Mouse (Mus musculus) induced T-regulatory cell, adult 2 months (primary cell): ENCODE results near the gene Prr15l.
A peak's percentile ranks its signal among the peaks of the same experiment; 100 is the strongest.

Source experiments
- DNase-seq: peaks from one replicate; pipeline ENCODE4 v3.0.0-alpha.2; 2012; ENCODE audit warnings: low read depth

Gene Prr15l

DNA sequence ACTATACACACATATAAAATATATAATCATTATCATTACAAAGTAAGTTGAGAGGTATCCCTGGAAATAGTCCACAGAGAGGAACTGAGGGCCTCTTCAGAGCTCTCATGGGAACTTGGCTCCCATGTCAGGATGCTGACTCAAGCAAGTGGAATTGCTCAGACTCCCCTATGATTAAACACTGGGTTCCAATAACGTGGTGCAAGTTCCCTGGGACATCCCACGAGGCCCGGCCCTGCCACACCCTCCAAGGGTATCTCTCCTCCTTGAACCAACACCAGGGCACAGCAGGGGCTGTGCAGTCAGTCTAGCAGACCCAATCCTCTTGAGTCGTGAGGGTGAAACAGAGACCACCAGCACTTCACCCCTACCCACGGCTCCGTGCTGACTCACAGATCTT is 8.9 kb upstream of the Prr15l start:
- DNase-seq, result no peak

DNA sequence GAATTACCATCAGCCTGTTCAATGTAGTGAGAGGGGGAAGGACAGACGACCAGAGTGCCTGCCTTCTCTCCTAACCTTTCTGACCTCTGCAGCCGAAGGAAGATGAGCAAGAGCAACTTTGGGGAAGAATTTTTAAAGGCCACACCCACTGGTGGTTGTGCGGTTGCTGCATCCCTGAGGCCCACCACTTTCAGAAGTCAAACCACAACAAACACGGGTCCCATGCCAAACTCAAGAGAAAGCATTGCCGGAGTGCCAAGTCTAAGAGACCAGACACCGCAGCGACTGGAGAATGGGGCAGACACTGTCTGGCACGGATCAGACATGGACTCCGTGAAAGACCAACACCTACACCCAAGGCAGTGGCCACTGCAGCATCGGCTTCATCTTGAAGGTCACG is 3.0 kb upstream of the Prr15l start:
- peak; percentile 27 for DNase-seq

DNA sequence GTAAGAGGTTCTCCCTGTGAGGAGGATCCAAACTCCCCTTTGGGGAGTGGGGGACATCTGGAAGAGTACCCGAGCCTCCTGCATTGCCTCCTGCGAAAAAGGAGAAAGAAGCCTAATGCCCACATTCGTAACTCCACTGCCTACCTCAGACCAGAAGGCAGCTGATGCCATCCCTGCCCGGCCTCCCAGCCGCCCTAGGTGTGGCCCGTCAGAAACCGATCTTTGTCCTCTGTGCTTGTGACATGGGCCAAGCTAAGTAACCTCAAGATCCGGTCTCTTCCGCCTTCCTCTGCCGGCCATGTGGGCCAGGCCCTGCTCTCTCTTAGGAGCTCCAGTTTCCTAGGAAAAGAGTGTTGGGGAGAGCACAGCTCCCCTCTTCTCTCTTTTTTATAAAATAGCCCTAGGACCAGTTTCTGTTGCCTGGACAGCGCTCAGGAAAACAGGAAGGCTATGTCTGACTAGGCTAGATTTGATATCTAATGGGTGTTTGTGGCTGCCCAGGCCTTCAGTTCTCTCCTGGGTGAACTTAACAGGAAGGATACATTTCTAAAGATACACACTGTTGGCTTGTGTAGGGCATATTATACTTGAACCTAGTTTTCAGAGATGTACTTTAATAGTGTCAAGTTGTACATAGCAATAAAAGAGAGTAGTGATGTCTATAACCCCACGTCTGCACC is 2.3 kb upstream of the Prr15l start:
- no peak for DNase-seq

DNA sequence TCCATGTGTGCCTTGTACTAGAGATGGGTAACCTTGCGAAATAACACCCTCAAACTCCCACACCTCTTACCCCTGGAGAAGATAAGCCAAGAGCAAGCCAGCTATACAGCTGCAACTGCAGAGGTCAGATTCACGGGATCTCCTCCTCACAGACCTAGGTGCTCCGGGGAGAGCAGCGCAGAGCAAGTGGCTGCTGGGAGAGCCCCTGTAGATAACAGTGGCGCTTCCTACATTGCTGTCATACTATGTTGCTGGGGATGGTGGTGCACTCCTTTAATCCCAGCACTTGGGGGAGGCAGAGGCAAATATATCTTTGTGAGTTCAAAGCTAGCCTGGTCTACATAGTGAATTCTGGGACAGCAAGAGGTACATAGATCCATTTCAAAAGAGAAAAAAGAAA is 1.3 kb upstream of the Prr15l start:
- no peak for DNase-seq

DNA sequence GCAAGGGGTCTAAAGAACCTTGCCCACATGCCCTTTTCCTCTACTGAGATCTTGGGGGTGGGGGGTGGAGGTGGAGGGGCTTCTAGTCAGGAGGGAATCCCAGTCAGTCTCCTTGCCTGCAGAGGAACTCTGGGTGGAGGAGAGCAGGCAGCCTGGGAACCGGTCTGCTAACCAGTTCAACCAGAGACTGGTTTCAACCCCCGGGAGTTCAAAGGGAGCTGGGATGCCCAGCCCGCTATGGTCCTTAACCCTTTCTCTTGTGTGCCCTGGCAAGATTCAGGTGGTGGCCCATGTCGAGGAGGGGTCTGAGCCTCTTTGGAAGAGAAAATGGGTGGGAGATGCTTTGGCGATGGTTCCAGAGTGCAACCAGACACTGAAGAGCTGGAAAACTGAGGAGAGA is 787 bp downstream of the Prr15l start:
- DNase-seq, result no peak

DNA sequence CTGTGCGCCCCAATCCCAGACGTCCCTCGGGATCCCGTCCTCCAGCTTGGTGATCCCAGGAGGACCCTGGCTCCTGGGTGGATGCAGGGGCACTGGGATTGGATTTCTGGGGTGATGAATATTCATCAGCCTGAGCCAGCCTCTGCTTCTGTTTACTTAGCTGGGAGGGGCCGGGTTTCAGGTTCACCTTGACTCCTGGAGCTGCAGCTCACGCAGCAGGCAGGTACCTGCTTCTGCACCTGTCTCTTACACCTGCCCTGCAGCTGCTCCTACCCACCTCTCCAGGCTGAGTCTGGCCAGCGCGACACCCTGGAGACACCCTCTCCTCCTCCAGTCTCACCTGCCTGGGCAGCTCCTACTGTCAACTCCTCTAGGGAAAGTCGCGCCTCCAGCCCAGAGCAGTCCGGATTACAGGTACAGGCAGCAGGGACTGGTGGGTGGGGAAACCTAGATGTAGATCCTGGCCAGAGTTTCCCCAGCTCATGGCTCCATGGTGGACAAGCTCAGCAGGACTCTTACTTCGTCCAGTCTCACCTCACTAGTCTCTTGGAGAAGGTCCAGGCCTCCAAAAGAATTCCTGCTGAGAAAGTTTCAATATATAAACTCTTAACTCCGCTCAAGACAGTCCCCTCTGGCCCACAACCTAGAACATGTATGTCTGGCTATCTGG is 1.3 kb downstream of the Prr15l start:
- no peak for DNase-seq

DNA sequence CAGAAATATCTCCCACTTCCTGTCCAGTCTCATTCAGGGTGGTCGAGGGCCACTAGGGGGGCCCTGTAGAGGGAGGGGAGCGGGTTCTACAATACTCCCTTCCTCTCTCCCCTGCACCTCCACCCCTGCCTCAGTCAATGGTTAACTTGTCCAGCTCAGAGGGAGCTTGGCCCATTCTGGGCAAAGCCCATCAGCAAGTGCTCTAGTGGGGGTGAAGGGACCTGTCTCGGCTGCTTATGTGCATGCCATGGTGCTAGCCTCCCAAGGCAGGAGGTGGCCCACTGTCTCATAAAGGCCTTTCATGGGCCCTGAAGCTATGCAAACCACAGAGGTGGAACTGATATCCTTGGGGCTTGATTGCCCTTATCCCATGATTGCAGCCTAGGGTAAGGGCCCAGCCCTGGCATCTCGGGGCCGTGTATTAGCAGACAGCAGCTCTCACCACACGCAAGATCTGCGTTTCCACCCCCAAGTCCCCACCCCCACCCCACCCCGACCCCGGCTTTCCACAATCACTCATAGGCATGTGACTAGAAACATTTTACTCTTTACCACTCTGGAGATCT is 1.9 kb downstream of the Prr15l start:
- DNase-seq, result no peak

DNA sequence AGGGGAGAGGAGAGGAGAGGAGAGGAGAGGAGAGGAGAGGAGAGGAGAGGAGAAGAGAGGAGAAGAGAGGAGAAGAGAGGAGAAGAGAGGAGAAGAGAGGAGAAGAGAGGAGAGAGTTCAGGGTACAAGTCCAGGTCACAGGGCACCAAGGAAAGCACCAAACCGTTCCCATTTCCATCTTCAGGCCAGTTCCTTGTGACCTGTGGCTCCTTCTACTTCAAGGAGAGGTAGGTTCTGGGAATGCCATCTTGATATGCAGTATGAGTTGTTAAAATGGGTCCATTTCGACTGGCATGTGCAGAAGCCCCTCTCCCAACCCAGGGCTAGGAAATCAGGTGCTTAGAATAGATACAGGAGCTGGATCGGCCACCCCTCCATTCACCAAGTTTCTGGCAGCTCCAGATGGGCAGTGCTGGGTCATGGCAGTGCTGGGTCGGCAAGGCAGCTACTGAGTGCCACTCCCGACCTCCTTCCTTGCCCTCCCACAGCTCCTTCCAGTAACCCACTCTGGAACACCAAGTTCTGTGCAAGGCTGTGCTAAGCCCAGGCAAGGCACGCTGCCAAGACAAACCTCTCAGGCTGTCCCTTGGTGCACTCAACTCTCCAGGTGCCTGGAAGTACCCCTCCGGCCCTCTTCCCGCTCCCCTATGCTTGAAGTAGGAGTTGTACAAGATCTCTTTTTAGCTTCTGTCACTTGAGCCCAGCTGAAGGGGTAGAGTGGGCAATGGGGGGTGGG is 3.6 kb downstream of the Prr15l start:
- no peak for DNase-seq

DNA sequence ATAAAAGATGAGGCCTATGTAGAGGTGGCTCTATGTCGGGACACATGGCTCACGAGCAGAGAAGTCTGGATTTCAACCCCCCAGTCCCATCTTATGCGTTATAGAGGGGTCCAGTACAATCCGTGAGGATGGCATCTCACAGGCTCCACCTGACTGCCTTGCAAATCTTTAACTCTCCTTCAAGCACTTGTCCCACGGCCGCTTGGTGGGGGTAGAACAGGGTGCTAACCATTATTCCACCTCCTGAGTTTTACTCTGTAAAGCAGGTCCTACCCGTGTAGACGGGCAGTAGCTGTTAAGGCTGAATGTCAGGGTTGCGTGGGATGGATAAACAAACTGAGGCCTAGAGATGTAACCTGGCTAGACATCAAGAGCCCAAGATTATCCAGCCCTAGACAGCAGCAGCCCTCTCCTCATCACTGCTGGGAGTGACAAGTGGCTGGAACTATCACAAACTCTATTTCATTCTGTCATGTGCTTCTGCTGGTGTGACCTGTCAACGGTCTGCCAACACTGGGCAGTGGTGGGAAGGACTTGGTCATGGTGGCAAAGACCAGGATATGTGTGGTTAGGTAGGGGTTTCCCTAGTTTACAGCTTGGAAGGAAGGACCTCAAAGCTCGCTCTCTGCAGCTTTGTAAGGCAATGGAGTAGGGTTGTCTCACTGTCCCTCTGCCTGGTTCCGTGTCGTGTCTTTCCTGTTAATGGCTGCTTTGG is 5.8 kb downstream of the Prr15l start:
- DNase-seq, result no peak

DNA sequence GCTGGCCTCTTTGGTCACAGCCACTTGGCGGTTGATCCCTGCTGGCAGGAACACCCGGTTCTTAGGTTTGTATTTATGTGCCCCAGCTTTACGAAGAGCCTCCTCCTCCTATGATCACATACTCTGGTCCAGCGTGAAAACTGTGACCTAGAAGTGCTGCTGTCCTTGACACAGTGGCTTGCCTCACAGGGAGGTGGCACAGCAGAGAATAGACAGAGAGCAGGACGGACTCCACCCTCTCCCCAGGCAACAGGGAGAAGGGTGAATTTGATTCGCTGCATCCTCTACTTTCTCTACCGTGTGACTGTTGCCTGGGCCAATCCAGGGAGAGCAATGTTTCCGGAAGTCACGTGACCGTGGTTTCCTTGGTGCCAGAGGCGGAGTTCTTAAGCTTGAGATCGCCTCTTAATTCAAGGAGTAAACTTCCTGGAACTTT is 7.0 kb downstream of the Prr15l start:
- peak; percentile 82 for DNase-seq

DNA sequence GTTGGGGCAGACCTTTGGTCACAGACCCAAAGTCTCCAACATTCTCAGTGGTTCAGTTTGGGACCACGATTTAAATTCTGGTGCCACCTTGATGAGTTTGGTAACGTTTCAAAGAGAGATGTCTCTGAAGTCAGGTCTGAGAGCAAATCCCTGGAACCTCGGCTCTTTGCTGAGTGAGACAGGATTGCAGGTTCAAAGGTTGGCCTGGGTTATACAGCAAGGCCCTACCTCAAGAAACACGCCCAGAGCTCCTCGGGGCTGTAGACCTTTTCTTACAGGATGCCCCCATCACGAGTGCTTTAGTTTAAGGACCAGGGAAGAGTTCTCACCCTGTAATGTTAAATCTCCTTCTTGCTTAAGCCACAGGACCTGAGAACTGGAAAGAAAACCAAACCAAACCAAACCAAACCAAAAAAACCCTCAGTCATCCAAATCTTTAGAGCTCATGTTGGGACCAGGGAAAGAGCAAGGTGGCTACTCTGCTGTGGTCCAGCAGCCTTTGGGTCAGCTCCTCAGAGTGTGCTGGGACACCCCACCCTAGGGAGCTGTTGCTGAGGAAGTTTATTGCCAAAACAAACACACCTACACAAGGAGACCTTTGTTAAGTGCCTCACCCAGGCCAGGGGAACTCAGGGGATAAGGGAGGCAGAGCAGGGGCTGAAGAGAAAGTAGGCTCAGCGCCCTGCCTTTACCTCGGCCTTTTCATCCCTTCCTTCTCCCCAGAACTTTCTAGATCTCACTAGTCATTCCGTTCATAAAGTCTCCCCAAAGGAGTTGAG is 8.2 kb downstream of the Prr15l start:
- no peak for DNase-seq

DNA sequence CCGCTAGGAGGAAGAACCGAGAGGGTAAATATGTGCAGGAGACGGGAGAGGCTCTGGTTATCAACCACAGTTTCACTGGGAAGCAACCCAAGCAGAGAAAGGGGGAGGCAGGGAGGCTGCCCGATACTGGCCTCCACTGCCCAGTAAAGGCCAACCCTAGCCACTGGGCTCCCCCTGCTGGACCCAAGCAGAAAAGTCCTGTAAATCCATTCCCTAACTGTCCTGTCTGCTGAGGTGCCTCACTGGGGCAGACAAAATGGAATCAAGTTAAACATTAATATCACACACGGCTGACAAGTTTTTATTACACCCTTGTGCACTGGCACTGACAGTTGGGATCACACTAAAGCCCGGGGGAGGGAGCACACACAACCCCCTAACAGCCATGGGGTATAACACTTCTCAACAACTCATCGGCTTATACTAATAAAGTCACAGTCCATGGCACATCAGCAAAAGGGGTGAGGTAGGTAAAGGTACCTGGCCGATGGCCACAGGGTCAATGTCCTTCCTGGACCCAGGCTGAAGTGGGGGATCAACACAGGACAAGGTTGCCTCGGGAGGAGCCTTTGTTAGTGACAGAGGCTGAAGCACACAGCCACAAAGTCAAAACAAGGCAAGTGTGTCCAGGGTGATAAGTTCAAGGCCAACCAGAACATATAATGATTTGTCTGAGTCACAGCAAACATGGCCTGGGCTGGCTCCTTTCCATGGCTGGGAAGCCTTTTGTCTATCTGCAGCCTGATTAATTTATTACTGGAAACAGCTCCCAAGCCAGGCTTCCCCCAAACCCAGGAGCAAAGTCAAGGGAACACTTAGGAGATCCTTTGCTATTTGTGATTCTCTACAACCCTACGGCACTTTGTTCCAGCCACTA is 9.9 kb downstream of the Prr15l start:
- peak; percentile 50 for DNase-seq

DNA sequence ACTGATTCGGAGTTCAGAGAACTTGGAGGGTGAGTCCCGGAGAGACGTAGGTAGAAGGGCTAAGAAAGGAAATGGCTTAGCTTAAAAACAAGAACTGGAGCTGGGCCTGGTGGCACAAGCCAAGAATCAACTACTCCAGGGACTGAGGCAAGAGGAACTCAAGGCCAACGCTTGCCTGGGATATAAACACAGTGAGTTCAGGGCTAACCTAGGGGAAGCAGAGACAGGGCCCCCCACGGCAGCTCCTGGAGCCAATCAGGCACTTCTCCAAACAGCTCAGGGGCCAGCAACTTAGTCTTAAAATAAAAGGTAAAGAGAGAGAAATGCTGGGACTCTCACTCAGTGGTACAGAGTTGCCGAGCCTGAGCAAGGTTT is 10.5 kb downstream of the Prr15l start:
- no peak for DNase-seq

DNA sequence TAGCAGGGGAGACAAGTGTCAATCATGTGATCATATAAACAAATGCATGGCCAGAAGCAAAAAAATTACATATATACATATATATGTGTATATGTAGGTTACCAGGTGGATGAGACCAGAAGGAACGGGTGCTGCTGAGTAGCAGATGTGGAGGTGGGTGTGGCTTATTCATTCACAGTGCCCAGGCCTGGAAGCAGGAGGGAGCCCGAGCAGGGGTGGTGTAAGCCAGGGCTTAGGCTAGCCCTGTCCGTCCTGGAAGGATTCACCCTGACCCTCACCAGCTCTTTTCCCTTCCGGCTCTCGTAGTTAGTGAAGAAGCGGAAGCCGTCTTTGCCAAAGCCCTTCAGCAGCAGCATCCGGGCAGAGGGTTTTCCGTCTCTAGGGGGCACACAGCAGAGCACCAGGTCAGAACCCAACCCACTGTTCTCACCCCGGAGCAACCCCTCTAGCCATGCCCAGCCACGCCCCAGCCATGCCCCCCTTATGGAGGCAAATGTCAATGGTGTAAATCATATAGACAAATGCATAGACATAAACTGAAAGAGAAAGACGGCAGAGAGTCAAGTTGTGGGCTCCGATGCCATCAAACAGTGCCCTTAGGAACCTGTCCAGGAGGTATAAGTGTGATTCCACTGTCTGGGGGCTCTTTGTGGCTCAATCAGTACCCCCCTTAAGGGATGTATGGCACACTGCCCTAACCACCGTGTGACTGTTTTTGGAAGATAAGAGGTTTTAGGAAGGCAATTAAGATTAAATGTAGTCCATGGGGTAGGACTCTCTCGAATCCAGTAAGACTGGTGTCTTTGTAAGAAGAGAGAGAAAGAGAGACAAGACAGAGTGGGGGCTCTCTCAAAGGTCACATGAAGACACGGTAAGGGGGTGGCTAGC is 12.9 kb downstream of the Prr15l start:
- no peak for DNase-seq

DNA sequence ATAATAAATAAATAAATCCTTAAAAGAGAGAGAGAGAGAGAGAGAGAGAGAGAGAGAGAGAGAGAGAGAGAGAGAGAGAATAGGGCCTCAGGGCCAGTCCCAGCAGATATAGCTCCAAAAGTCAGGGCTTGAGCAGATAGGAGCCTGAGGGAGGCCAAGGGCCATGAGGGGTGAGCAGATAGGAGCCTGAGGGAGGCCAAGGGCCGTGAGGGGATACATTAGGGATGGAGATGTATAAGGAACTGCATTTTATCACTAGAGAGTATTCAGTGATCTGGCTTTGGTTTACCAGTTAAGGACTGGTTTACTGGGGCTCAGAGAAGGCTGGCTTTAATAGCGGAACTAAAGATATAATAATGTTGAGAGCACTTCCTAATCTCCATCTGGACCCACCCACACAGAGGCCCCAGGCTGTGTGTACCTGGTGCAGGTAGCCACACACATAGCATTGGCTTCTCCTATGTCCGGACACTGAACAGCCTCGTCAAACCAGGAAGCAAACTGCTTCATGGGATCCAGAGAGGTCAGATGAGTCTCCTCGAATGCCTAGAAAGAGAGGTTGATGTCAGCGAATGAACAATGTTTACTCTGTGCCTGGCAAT is 14.2 kb downstream of the Prr15l start:
- no peak for DNase-seq

DNA sequence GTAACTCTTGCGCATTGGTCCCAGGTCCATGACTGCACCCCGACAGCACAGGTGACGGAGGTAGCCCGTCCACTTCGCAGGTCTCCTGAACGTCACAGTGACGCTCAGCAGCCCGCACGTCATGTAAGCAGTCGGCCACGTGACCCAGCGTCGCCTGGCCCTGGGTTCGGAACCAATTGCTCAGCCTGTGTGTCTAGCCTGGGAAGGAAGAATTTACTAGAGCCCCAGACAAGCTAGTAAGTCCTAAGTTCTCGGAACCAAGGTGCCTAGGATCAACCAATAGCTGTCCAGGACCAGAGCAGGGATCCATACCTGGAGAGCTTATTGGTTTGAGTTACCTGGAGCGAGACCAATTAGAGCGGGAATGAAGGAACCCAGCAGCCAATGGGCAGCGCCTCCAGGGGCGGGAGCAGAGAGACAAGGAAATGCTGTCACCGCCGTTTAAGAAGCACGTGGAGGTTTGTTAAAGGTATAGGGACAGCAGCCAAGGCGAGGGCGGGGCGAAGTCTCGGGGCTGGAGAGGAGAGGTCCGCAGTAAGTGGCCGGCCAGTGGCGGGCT is 15.9 kb downstream of the Prr15l start, which contains the start of gene Pnpo:
Gene Pnpo, minus strand, starts transcription at position 241 of the 559 bp plus-strand sequence.
- peak; percentile 97 for DNase-seq

DNA sequence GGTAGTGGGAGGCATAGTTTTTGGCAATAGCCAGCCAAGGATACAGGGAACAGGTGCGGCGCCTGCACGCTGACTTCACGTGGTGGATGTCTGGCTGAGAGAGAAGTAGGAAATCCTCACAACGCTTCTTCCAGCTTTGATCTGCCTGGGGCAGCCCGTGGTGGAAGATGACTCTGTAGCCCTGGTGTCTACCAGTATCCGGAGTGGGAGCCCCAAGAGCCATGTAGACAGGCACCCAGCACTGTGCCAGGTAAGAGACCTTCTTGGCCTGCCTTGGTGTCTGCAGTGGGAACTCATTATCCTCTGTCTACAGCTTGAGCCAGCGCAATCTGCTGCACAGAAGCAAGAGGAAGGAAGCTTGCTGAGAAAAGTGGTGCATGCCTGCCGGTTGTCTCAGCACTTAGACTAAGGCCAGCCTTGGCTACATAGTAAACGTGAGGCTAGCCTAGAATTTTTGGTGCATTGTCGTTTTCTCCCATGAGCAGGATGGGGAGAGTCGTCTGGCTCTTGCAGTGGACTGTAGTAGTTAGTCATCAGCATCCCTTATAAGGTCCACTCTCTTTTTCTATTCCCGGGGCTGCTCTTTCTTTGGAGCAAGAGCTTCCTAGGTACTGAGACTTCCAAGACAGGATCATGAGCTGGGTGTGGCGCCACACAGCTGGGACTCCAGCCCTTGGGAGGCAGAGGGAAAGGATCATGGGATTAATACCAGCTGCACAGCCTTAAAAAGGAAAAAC is 17.1 kb downstream of the Prr15l start:
- DNase-seq, result peak; percentile 63

DNA sequence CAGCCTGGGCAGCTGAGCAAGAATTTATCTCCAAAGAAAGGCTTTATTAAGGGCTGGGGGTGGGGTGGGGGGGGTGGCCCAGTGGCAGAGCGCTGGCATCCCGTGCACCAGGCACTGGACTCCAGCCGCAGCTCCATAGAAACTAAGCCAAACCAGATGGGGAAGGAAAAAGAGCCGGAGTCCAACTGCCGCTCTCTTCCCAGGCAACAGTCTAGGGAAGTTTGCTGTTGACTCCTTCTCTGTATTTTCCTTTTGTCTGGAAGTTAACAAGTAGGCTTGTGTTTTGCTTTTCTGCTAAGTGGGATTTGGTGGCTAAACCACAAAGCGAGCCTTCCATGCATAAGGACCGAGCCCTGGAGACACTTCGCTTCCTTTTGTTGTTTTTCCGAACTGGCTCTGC is 18.6 kb downstream of the Prr15l start:
- no peak for DNase-seq
